Comparison of ENCODE assay signal across 25 mouse cellular contexts in genomic region chr12:30647511-30647910, GRCm38 (mm10).
"Had no signal": no experiment of that assay in that cellular context is flagged by ENCODE, and none has a peak within 500 bp of the region (broad histone marks: within the 10 kb centered on the region; RNA-seq: fewer than 3 reads in every experiment).

No protein-coding gene starts in this region.

- H3K9ac ChIP-seq: limb, embryonic 12.5 days; limb, embryonic 15.5 days; liver, embryonic 14.5 days; liver, postnatal 0 days; lung, embryonic 14.5 days; midbrain, embryonic 13.5 days; neural tube, embryonic 13.5 days had no signal

- H3K4me1 ChIP-seq: limb, embryonic 12.5 days; limb, embryonic 15.5 days; megakaryocyte, embryonic 14.5 days; midbrain, embryonic 10.5 days; midbrain, embryonic 13.5 days; neural tube, embryonic 13.5 days had no signal

- ATAC-seq: hindbrain, postnatal 0 days; inflammation-experienced regulatory T-cells, adult 6 months; intestine, embryonic 16.5 days; lung, postnatal 0 days; midbrain, embryonic 13.5 days; midbrain, embryonic 16.5 days had no signal

- H3K4me2 ChIP-seq: limb, embryonic 12.5 days; limb, embryonic 15.5 days; liver, embryonic 11.5 days; lung, embryonic 14.5 days; midbrain, embryonic 13.5 days; neural tube, embryonic 13.5 days had no signal

- DNase-seq: layer of hippocampus, postnatal 36 days; left cerebral cortex, postnatal 4 days; lung, embryonic 14.5 days; lung, postnatal 36 days; retina, postnatal 1 day; right cerebral cortex, postnatal 25 days; thymus, adult 2 months; thymus, postnatal 14 days; thymus, postnatal 4 days had no signal

- H3K27me3 ChIP-seq: limb, embryonic 12.5 days; limb, embryonic 15.5 days; megakaryocyte, embryonic 14.5 days; midbrain, embryonic 13.5 days; neural tube, embryonic 13.5 days had no signal

- H3K9me3 ChIP-seq: limb, embryonic 12.5 days; limb, embryonic 15.5 days; midbrain, embryonic 10.5 days; midbrain, embryonic 13.5 days; neural tube, embryonic 13.5 days had no signal

- H3K36me3 ChIP-seq: limb, embryonic 12.5 days; limb, embryonic 15.5 days; midbrain, embryonic 10.5 days; midbrain, embryonic 13.5 days; neural tube, embryonic 13.5 days had no signal

- H3K27ac ChIP-seq: hindbrain, postnatal 0 days; left cerebral cortex, adult 2 months; limb, embryonic 12.5 days; limb, embryonic 15.5 days; liver, embryonic 14.5 days; midbrain, embryonic 10.5 days; midbrain, embryonic 13.5 days; neural tube, embryonic 13.5 days had no signal

- H3K4me3 ChIP-seq: left cerebral cortex, adult 2 months; limb, embryonic 12.5 days; limb, embryonic 15.5 days; midbrain, embryonic 10.5 days; midbrain, embryonic 13.5 days; myocyte; neural tube, embryonic 13.5 days had no signal
